Mouse (Mus musculus) spleen, adult 2 months (tissue): ENCODE measurements around the gene A930017K11Rik. TPM values are rescaled to one million over a fixed set of nuclear protein-coding genes. Genes with fewer than 3 reads are reported as not detected.

Experiments
- DNase-seq, 2 experiments: peaks; one replicate each; pipeline versions ENCODE4 v3.0.0 to v3.0.0-alpha.2; 2012 to 2021; ENCODE audit warnings: low spot score in 2 of 2, low read depth in 1 of 2
- H3K27ac ChIP-seq: fragments of 200-500 bp; 2 replicates; pipeline ENCODE4 v1.5.1; 2012; ENCODE audit warnings: low read length, inconsistent platforms; ENCODE audit not compliant: insufficient read depth
- H3K27me3 ChIP-seq: fragments of 200-500 bp; 2 replicates; pipeline ENCODE4 v1.6.1; 2012; ENCODE audit warnings: mild to moderate bottlenecking, moderate library complexity, low read length, inconsistent platforms; ENCODE audit not compliant: control insufficient read depth, insufficient read depth
- H3K36me3 ChIP-seq: fragments of 200-500 bp; 2 replicates; pipeline ENCODE4 v1.6.1; 2012; ENCODE audit warnings: mild to moderate bottlenecking, low read length, inconsistent platforms; ENCODE audit not compliant: control insufficient read depth, insufficient read depth
- H3K4me1 ChIP-seq: fragments of 200-500 bp; 2 replicates; pipeline ENCODE4 v1.6.1; 2011; ENCODE audit warnings: inconsistent platforms; ENCODE audit not compliant: control insufficient read depth, insufficient read depth, insufficient read length
- H3K4me3 ChIP-seq: fragments of 200-500 bp; 2 replicates; pipeline ENCODE4 v1.5.1; 2011; ENCODE audit warnings: mild to moderate bottlenecking, inconsistent platforms; ENCODE audit not compliant: insufficient read depth, insufficient read length; ENCODE audit errors: extremely low read depth
- CTCF ChIP-seq: fragments of 200-500 bp; IDR thresholded peaks from 2 replicates; pipeline ENCODE4 v1.5.1; 2011; ENCODE audit warnings: mild to moderate bottlenecking, inconsistent platforms; ENCODE audit not compliant: insufficient read depth, insufficient read length, insufficient replicate concordance; ENCODE audit errors: extremely low read depth
- POLR2A ChIP-seq: fragments of 200-500 bp; IDR thresholded peaks from 2 replicates; pipeline ENCODE4 v1.6.1; 2011; ENCODE audit warnings: low read depth, low read length, inconsistent platforms
- WGBS: fragments of 180-500 bp; shearing (Covaris S2); methylation state at CpG from one replicate; pipeline ENCODE4 v1.1.7; 2018; 5-methylcytosine and 5-hydroxymethylcytosine counted together
- polyA plus RNA-seq: library from polyadenylated mRNA; depleted of rRNA; stranded (reverse); fragments of >200 nt; gene quantifications from 2 replicates; pipeline ENCODE4 v1.2.3, GENCODE M21; 2012

Gene A930017K11Rik
- polyA plus RNA-seq, 1 experiment: not detected

DNA sequence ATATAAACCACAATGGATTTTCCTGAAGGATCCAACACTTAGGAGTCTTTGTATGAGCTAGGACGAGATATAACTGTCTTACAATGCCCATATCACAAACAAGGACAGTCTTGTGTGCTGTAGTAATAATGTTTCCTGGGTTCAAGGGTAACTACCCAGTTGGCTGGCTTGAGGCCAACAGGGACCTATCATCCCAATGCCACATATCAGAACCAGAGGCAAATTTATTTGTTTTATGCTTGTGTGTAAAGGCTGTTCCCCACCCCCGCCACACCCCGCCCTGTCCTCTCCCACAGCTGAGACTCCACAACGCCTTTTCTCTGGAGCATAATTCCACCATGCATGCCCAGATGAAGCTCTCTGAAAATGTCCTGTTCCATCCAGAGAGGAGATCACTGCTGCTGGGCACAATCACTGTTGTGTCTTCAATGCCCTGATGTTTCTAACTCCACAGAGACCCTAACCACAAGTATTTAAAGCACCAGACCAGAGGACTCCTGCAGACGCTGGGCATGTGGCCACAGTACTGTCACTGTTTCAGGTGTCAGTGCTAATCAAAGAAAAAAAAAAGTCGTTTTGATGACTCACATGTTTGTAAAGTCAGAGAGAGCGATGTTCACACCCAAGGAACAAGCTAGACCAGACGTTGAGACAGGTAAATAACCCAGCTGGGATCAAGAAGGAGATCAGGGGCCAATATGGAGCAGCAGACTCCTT is 35.3 kb downstream of the A930017K11Rik start:
- Histone ChIP-seq H3K27ac (no peak overlapping the region), H3K4me3 (no peak overlapping the region), H3K36me3 (no peaks in the 10 kb centered on the region), H3K4me1 (peaks cover 21% of the 10 kb centered on the region; the same call in 1 of the 2 replicates), H3K27me3 (no peaks in the 10 kb centered on the region)
- no peak for DNase-seq
- TF ChIP-seq CTCF: no peak
- TF ChIP-seq POLR2A: no peak
- WGBS: 78% methylated on average over 8 of the region's 8 CpGs

DNA sequence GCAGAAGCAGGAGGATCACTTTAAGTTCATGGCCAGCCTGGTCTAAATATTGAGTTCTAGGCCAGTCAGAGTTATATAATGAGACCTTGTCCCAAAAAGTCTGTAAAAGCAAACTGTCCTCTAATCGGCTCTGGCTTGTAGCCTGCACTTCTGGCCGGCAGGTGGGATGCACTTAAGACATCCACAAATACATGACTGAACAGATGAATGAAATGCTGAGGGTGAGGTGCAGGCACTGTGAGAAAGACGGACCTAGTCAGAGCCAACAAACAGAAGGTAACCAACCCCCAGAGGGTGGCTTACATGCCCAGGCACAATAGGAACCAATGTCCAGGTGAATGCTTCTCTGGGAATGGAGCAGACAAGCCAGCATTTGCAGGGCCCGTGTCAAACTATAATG is 38.1 kb downstream of the A930017K11Rik start:
- Histone ChIP-seq H3K4me1 (peaks cover 21% of the 10 kb centered on the region; the same call in 1 of the 2 replicates), H3K27me3 (no peaks in the 10 kb centered on the region), H3K27ac (no peak overlapping the region), H3K36me3 (no peaks in the 10 kb centered on the region), H3K4me3 (no peak overlapping the region)
- DNase-seq: no peak
- WGBS: 68% methylated on average over 4 of the region's 4 CpGs
- TF ChIP-seq CTCF (no peak), POLR2A (no peak)

DNA sequence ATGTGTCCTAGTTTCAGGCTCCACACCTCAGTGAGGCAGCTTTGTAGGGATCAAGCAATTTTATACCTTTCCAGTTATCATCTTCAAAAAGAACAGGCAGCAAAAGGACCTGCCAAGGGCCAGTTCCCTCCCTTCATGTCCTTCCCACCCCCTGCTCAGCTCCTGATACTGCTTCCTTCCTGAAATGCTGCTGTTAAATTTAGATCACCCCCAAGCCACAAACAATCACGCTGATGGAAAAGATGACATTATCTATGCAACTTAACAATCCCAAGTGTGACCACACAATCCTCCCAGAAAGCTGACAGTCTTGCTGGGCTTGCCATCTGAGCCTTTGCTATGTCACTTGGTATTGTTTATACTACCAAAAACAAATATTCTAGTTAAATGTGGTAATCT is 38.5 kb downstream of the A930017K11Rik start:
- Histone ChIP-seq H3K4me3 (no peak overlapping the region), H3K4me1 (peaks cover 21% of the 10 kb centered on the region; the same call in 1 of the 2 replicates), H3K36me3 (no peaks in the 10 kb centered on the region), H3K27ac (no peak overlapping the region), H3K27me3 (no peaks in the 10 kb centered on the region)
- no peak for TF ChIP-seq CTCF
- no peak for TF ChIP-seq POLR2A
- 8% methylated on average over 1 of the region's 1 CpGs for WGBS
- DNase-seq: no peak

DNA sequence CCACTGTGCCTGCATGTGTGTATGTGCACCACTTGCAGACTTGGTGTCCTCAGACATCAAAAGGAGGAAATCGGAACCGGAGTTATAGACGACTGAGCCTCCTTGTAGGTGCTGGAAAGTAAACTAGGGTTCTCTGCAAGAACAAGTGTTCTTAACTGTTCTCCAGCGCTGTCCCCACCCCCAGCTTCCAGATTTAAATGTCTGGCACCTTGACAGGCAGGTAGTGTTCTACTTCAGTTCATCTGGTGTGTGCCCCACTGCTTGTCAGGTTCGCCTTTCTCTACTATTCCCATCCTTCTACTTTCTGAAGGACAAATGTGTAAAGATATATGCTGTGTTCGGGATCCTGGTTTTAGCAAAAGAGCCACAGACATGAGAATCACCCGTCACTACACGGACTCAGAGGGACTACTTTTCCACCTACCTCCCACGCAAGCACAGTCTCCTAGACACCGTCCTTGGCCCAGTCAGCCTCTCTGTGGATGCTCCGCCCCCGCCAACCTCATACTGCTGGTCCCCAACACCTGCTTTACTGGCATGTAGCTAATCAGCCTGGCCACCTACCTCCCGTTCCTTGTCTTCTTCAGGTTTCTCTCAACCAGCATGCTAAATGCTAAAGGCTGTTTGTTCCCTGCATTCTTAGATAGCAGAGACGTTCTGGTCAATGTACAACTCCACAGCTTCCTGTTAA is 39.0 kb downstream of the A930017K11Rik start:
- WGBS: 65% methylated on average over 14 of the region's 14 CpGs
- DNase-seq: no peak
- H3K36me3 ChIP-seq: no peaks in the 10 kb centered on the region
- no peak overlapping the region for H3K4me3 ChIP-seq
- no peak overlapping the region for H3K27ac ChIP-seq
- H3K4me1 ChIP-seq: peaks cover 16% of the 10 kb centered on the region; the same call in 1 of the 2 replicates
- no peaks in the 10 kb centered on the region for H3K27me3 ChIP-seq
- TF ChIP-seq POLR2A (no peak), CTCF (no peak)

DNA sequence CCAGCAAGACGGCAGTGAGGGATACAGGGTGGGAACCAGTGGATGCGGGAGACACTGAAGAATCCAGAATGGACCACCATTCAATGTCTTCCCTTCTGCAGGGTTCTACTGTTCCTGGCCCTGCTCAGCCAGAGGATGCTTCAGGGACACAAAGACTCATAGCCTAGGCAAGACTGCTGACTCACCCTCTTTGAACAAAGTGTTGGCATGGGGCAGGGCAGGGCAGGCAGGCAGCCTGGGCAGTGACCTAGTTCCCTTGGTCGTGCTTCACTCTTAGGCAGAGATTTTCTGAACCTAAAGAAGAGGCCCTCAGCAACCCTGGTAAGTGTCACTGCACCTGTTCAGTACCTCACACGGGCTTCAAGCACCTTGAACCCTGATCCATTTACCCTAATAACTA is 40.5 kb downstream of the A930017K11Rik start:
- DNase-seq: no peak
- Histone ChIP-seq H3K4me1 (peaks cover 11% of the 10 kb centered on the region; the same call in 1 of the 2 replicates), H3K27ac (no peak overlapping the region), H3K36me3 (no peaks in the 10 kb centered on the region), H3K27me3 (no peaks in the 10 kb centered on the region), H3K4me3 (no peak overlapping the region)
- WGBS: 82% methylated on average over 4 of the region's 4 CpGs
- no peak for TF ChIP-seq POLR2A
- TF ChIP-seq CTCF: no peak

DNA sequence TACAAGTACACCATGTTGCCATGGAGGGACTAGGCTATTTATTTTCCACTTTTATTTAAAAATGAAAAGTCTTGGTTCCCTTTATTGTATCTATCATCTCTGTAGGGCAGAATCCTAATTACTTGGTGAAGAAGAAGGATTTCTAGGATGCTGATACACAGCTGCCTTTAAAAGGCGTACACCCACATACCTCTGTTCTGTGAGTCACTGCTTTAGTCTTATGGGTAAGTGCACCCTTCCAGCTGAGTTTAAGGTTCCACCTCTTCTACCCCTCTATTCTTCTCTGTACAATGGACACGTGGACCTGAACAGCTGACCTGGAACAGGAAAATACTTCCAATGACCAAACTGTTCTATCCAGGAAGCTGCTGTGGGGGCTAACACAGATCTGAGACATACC is 44.7 kb downstream of the A930017K11Rik start:
- DNase-seq: no peak
- Histone ChIP-seq H3K4me3 (no peak overlapping the region), H3K4me1 (no peaks in the 10 kb centered on the region; the same call in 1 of the 2 replicates), H3K27me3 (no peaks in the 10 kb centered on the region), H3K27ac (no peak overlapping the region), H3K36me3 (no peaks in the 10 kb centered on the region)
- TF ChIP-seq CTCF (no peak), POLR2A (no peak)
- WGBS: 92% methylated on average over 2 of the region's 2 CpGs
